In the genomic region with DNA sequence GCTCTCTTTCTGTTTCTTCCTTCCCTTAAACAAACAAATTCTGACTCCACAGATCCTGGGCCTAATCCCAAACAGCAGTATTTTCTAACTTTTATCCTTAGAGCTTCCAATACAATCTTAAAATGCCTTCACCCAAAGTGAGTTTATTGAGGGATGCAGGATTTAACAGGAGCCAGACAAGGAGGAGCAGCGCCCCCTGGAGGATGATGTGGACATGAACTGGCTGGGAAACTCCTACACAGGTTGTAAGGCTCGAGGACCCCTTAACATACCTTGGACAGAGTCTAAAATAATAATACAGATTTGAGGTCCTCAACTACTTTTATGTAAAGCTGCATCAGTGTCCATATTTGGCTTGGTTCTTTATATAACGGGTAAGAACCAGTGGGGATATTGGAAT, we compare ENCODE assay signal across 8 mouse cellular contexts. TPM values are rescaled to one million over a fixed set of nuclear protein-coding genes. Genes with fewer than 3 reads are reported as not detected.
DNase-seq lines count a peak whose midpoint lies in the region; ATAC-seq and TF ChIP-seq lines count a peak whose summit lies in the region.

No protein-coding gene starts in this region.

- no peak for TF ChIP-seq EP300 in stomach, postnatal 0 days (optimal IDR thresholded peaks at IDR 0.05)

- H3K4me2 ChIP-seq in hindbrain, embryonic 14.5 days (replicated peaks), result no peak overlapping the region
- no peak overlapping the region for H3K4me2 ChIP-seq in stomach, postnatal 0 days (replicated peaks; ENCODE audit: low read depth)

- no peak overlapping the region for H3K27ac ChIP-seq in hindbrain, embryonic 14.5 days
- H3K27ac ChIP-seq in stomach, postnatal 0 days (replicated peaks), result no peak overlapping the region

- H3K4me3 ChIP-seq in hindbrain, embryonic 14.5 days (replicated peaks; ENCODE audit: low read length), result no peak overlapping the region
- H3K4me3 ChIP-seq in stomach, postnatal 0 days (ENCODE audit: low read depth, low read length), result no peak overlapping the region

- WGBS in hindbrain, embryonic 14.5 days, result 14% methylated on average over 3 of the region's 3 CpGs
- WGBS in stomach, postnatal 0 days, result 20% methylated on average over 3 of the region's 3 CpGs

- H3K9me3 ChIP-seq in hindbrain, embryonic 14.5 days (ENCODE audit: control insufficient read depth, low read length), result no peaks in the 10 kb centered on the region
- H3K9me3 ChIP-seq in stomach, postnatal 0 days (ENCODE audit: control insufficient read depth, low read length), result no peaks in the 10 kb centered on the region

- H3K4me1 ChIP-seq in hindbrain, embryonic 14.5 days (replicated peaks; ENCODE audit: control insufficient read depth, insufficient read depth, low read length), result no peaks in the 10 kb centered on the region
- no peaks in the 10 kb centered on the region for H3K4me1 ChIP-seq in stomach, postnatal 0 days (replicated peaks; ENCODE audit: control insufficient read depth, insufficient read depth)

- DNase-seq in gastrocnemius, adult 18-20 months (ENCODE audit: low spot score), result peak; percentile 10
- no peak for DNase-seq in gastrocnemius, adult 8-10 months (ENCODE audit: low spot score in 2 of 2)
- peak; percentile 46 for DNase-seq in urinary bladder, postnatal 14 days (ENCODE audit: low spot score)
- DNase-seq in urinary bladder, postnatal 4 days (ENCODE audit: low spot score in 2 of 2), result no peak
- peak; percentile 90 for DNase-seq in embryo, embryonic 10 days (ENCODE audit: low spot score)
- peak; percentile 87 for DNase-seq in hindbrain, embryonic 14.5 days (ENCODE audit: low spot score)
- peak; percentile 81 for DNase-seq in mesoderm, embryonic 11.5 days (ENCODE audit: low read depth, low spot score)
- peak; percentile 41 for DNase-seq in stomach, postnatal 0 days (ENCODE audit: low spot score)

- TF ChIP-seq CTCF in stomach, postnatal 0 days (IDR thresholded peaks at IDR 0.05; ENCODE audit: low read depth), result peak; percentile 80

- no peak overlapping the region for H3K9ac ChIP-seq in hindbrain, embryonic 14.5 days
- no peak overlapping the region for H3K9ac ChIP-seq in stomach, postnatal 0 days (ENCODE audit: low read length)

- no peak for ATAC-seq in hindbrain, embryonic 14.5 days (ENCODE audit: low FRiP score)
- no peak for ATAC-seq in stomach, postnatal 0 days (ENCODE audit: low FRiP score, low TSS enrichment)

- H3K27me3 ChIP-seq in hindbrain, embryonic 14.5 days (ENCODE audit: control insufficient read depth, insufficient read depth, low read length), result no peaks in the 10 kb centered on the region
- no peaks in the 10 kb centered on the region for H3K27me3 ChIP-seq in stomach, postnatal 0 days (ENCODE audit: control insufficient read depth, insufficient read depth, low read length)

- no peaks in the 10 kb centered on the region for H3K36me3 ChIP-seq in hindbrain, embryonic 14.5 days (replicated peaks; ENCODE audit: control insufficient read depth, insufficient read depth)
- H3K36me3 ChIP-seq in stomach, postnatal 0 days (ENCODE audit: control insufficient read depth, insufficient read depth, low read length), result no peaks in the 10 kb centered on the region

RNA-seq across cellular contexts. Expression of gene Lonrf2, which starts 19.7 kb away (rescaled TPM):
- total RNA-seq in gastrocnemius, adult 18-20 months (2021), result under 1 TPM; 0.24 to 0.50 TPM
- total RNA-seq in gastrocnemius, adult 8-10 months (2022), result under 1 TPM; 0.31 to 0.51 (median 0.32) TPM
- polyA plus RNA-seq in hindbrain, embryonic 14.5 days (2014; fragmentation: Nextera tagmentation; extraction: Ambion mirVana), result 31.5 and 33.7 TPM in 2 replicates
- polyA plus RNA-seq in stomach, postnatal 0 days (2015; fragmentation: Nextera tagmentation; extraction: Ambion mirVana), result 0.46 and 0.54 TPM in 2 replicates

RNA-seq across cellular contexts. Expression of gene Chst10, which starts 41.8 kb away (rescaled TPM):
- total RNA-seq in gastrocnemius, adult 18-20 months (2021), result under 1 TPM; 0.17 to 0.25 TPM
- total RNA-seq in gastrocnemius, adult 8-10 months (2022), result under 1 TPM in 3 of 4 experiments, not detected in 1; 0.16 to 0.36 (median 0.19) TPM
- polyA plus RNA-seq in hindbrain, embryonic 14.5 days (2014; fragmentation: Nextera tagmentation; extraction: Ambion mirVana), result 63.1 and 66.8 TPM in 2 replicates
- polyA plus RNA-seq in stomach, postnatal 0 days (2015; fragmentation: Nextera tagmentation; extraction: Ambion mirVana), result 1.3 and 1.8 TPM in 2 replicates

Comparison
In these comparisons a context has a peak if more than half of its experiments do, and no peak if none do; other contexts are left out.
1. DNase-seq: peak in gastrocnemius, adult 18-20 months (single experiment), urinary bladder, postnatal 14 days (single experiment), embryo, embryonic 10 days (single experiment), hindbrain, embryonic 14.5 days (single experiment), mesoderm, embryonic 11.5 days (single experiment) and stomach, postnatal 0 days (single experiment); none in gastrocnemius, adult 8-10 months (0 of 2) and urinary bladder, postnatal 4 days (0 of 2).